Mouse (Mus musculus) ES-E14 (cell line): Measurements from ENCODE around the gene Efna1. TPM values are rescaled to one million over a fixed set of nuclear protein-coding genes. Genes with fewer than 3 reads are reported as not detected.
A peak's percentile ranks its signal among the peaks of the same experiment; 100 is the strongest.

Source experiments
- DNase-seq: peaks from one replicate; pipeline ENCODE4 v3.0.0-alpha.2; 2013; ENCODE audit warnings: low read depth, low spot score
- H3K27ac ChIP-seq: 2 replicates; pipeline ENCODE4 v1.5.1; 2012; ENCODE audit warnings: low read depth, mild to moderate bottlenecking, low read length, moderate library complexity, mixed read lengths; ENCODE audit not compliant: poor library complexity, insufficient read depth, severe bottlenecking
- H3K36me3 ChIP-seq: 2 replicates; pipeline ENCODE4 v1.6.1; 2012; ENCODE audit warnings: mild to moderate bottlenecking, low read length, moderate library complexity, mixed read lengths; ENCODE audit not compliant: control insufficient read depth, poor library complexity, insufficient read depth, severe bottlenecking
- H3K4me1 ChIP-seq, 2 experiments: fragments of 150-350 bp in 1 of 2; sonication (generic) in 1 of 2; 2 replicates each; pipeline ENCODE4 v1.6.1; 2012; ENCODE audit warnings: low read length in 2 of 2, mild to moderate bottlenecking in 1 of 2, mixed read lengths in 1 of 2; ENCODE audit not compliant: control insufficient read depth in 2 of 2, insufficient read depth in 2 of 2, poor library complexity in 1 of 2
- H3K4me3 ChIP-seq, 2 experiments: fragments of 150-350 bp in 1 of 2; sonication (generic) in 1 of 2; 2 replicates each; pipeline ENCODE4 v1.5.1; 2012; ENCODE audit warnings: low read length in 2 of 2, low read depth in 1 of 2, mild to moderate bottlenecking in 1 of 2, mixed read lengths in 1 of 2; ENCODE audit not compliant: insufficient read depth in 1 of 2, poor library complexity in 1 of 2, severe bottlenecking in 1 of 2
- H3K9ac ChIP-seq: 2 replicates; pipeline ENCODE4 v1.6.1; 2012; ENCODE audit warnings: low read depth, mild to moderate bottlenecking, low read length, mixed read lengths; ENCODE audit not compliant: poor library complexity, insufficient read depth, severe bottlenecking
- H3K9me3 ChIP-seq: fragments of 150-350 bp; sonication (generic); 2 replicates; pipeline ENCODE4 v1.6.1; 2012; ENCODE audit warnings: low read depth, mild to moderate bottlenecking, low read length; ENCODE audit not compliant: control insufficient read depth, insufficient read depth
- CHD2 ChIP-seq: IDR thresholded peaks from 2 replicates; pipeline ENCODE4 v1.6.1; 2014; ENCODE audit warnings: mild to moderate bottlenecking, low read depth, low read length, inconsistent platforms
- HCFC1 ChIP-seq: IDR thresholded peaks from 2 replicates; pipeline ENCODE4 v1.6.1; 2012; ENCODE audit warnings: low read length, inconsistent platforms, borderline replicate concordance; ENCODE audit not compliant: insufficient read depth
- MAFK ChIP-seq: IDR thresholded peaks from 2 replicates; pipeline ENCODE4 v1.6.1; 2014; ENCODE audit warnings: mild to moderate bottlenecking, low read depth, low read length, inconsistent platforms; ENCODE audit not compliant: insufficient read depth
- ZC3H11A ChIP-seq: IDR thresholded peaks from 2 replicates; pipeline ENCODE4 v1.6.1; 2012; ENCODE audit warnings: low read depth, mild to moderate bottlenecking, inconsistent platforms, low read length, borderline replicate concordance
- ZNF384 ChIP-seq: IDR thresholded peaks from 2 replicates; pipeline ENCODE4 v1.6.1; 2012; ENCODE audit warnings: low read depth, low read length, inconsistent platforms
- in situ Hi-C, 2 experiments: fragments of 600-800 bp; cut with MboI; formaldehyde crosslinking; loops; one replicate each; pipeline ENCODE4 v1.15.1; 2025; ENCODE audit warnings: low sequenced_read_pairs in 2 of 2, inconsistent platforms in 1 of 2; ENCODE audit not compliant: unreplicated experiment in 2 of 2
- total RNA-seq: library from RNA; depleted of rRNA; stranded (reverse); fragments of 300-350 nt; gene quantifications from 2 replicates; pipeline ENCODE4 v1.2.3, GENCODE M21; 2012

Gene Efna1
- total RNA-seq, 1 experiment = 2.1 TPM

DNA sequence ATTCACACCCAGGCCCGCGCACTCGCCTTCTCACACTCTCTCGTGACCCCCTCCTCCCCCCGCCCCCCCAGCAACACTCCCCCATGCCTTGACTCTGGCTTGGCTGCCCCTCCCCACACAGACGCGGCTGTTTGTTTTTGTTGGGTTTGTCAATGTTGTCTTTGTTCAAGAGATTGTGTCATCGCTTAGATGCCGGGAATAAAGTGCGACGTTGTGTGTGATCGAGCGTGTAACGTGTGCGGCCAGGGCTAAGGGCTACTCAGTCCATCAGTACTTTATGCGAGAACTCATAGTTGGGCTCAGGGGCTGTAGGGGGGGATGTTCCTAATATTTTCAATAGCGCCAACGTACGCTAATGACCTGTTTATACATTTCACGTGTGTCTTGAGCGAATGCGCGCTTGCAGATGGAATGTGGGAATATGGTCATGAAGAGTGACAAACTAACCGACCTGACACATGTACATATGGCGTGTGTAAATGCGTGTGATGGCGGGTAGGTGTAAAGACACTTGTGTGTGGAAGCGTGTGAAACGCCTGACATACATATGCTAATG, 814 bp downstream of the Efna1 start:
- Histone ChIP-seq H3K9ac (peak overlapping the region; percentile 51; the same call in 1 of the 2 replicates), H3K4me3 (peak overlapping the region; percentile 59 to 74), H3K9me3 (no peaks in the 10 kb centered on the region), H3K4me1 (peaks cover 0 to 17% of the 10 kb centered on the region in 2 experiments; a peak in 1 of 4 replicates), H3K27ac (no peak overlapping the region), H3K36me3 (no peaks in the 10 kb centered on the region)
- in situ Hi-C loops = no loop called here
- TF ChIP-seq HCFC1 (no peak), MAFK (no peak), ZNF384 (no peak), ZC3H11A (no peak), CHD2 (no peak)
- DNase-seq = no peak

DNA sequence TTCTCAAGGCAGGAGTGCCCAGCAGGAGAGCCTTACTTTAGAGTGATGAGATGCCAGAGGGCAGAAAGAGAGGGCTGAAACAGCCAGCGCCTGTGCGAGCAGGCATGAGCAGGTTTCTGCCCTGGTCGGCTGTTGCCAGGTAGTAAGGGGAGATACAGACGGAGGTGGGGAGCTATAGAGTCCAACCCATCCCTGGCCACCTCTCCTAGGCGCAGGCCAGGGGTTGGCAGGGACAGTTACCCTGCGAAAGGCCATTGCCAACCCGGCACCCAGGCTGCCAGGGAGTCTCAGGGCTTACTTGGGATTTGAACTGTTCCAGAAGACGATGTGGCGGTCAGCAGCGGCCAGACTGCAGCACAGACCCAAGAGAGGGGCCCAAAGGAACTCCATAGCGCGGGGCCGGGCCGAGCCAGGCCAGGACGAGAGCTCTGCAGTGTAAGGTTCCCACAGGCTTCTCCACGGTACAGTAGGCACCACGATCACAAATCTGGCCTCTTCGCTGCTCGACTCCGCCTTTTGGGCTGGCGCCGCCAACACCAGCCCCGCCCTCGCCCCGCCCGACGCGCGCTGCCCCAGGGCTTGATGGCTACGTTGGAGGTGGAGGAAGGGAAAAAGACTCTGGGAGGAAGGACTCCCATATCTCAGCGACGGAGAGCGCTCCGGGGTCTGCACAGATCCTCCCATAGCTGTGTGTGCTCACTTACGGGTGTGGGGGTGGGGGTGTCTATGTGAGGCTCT, 1.6 kb downstream of the Efna1 start:
- Histone ChIP-seq H3K4me3 (peak overlapping the region; percentile 59 to 74), H3K27ac (no peak overlapping the region), H3K4me1 (peaks cover 0 to 17% of the 10 kb centered on the region in 2 experiments; a peak in 1 of 4 replicates), H3K9me3 (no peaks in the 10 kb centered on the region), H3K36me3 (peaks cover 2% of the 10 kb centered on the region; the same call in 1 of the 2 replicates), H3K9ac (peak overlapping the region; percentile 46; the same call in 1 of the 2 replicates)
- TF ChIP-seq MAFK (no peak), ZC3H11A (no peak), CHD2 (no peak), ZNF384 (no peak), HCFC1 (no peak)
- in situ Hi-C loops = no loop called here
- DNase-seq = peak; percentile 65

DNA sequence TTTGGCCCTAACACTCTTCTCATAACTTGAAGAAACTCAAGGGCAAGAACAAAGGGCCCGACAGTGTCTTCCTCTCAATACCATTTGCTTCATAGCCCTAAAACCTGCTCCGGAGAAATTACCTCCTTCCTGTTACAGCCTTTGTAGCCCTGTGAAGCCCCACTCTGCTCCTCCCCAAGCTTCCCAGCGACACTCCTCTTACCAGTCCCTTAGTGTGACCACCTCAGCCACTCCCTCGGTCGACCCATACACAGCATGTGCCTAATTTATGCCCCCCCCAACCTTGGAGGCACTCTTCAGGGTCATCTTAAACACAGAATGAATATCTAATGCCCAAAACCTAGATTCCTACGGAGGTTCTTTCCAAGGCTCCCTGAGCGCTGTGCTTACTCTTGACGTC, 2.3 kb downstream of the Efna1 start:
- Histone ChIP-seq H3K9me3 (no peaks in the 10 kb centered on the region), H3K36me3 (peaks cover 2% of the 10 kb centered on the region; the same call in 1 of the 2 replicates), H3K4me1 (peaks cover 0 to 17% of the 10 kb centered on the region in 2 experiments; a peak in 1 of 4 replicates), H3K9ac (no peak overlapping the region), H3K4me3 (peak overlapping the region; percentile 59 to 74; a peak in 3 of 4 replicates), H3K27ac (no peak overlapping the region)
- no peak for DNase-seq
- no peak for TF ChIP-seq CHD2
- TF ChIP-seq ZC3H11A = no peak
- in situ Hi-C loops = no loop called here

DNA sequence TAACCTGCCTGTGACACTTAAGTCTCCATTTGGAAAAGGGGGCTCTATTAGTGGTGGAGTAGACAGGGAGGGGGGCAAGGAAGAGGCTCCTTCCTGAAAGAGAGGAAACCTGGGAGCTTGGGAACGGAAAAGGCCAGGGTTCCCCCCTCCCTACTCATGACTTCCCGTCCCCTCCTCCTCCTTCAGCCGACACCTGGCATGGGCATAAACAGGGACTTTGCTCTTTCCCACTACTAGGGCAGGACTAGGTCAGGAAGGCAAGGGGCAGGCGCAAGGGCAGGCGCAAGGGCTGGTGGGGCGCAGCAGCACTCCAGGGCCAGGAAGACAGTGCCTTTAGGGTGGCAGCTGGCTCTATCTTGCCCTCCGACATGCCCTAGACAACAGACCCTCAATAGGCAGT, 2.8 kb downstream of the Efna1 start:
- DNase-seq = no peak
- Histone ChIP-seq H3K4me3 (no peak overlapping the region), H3K27ac (no peak overlapping the region), H3K9me3 (no peaks in the 10 kb centered on the region), H3K36me3 (peaks cover 2% of the 10 kb centered on the region; the same call in 1 of the 2 replicates), H3K4me1 (peaks cover 0 to 17% of the 10 kb centered on the region in 2 experiments; a peak in 1 of 4 replicates), H3K9ac (no peak overlapping the region)
- TF ChIP-seq CHD2 (no peak), ZC3H11A (no peak), HCFC1 (no peak), MAFK (no peak), ZNF384 (no peak)
- in situ Hi-C loops = no loop called here
